In the genomic region with DNA sequence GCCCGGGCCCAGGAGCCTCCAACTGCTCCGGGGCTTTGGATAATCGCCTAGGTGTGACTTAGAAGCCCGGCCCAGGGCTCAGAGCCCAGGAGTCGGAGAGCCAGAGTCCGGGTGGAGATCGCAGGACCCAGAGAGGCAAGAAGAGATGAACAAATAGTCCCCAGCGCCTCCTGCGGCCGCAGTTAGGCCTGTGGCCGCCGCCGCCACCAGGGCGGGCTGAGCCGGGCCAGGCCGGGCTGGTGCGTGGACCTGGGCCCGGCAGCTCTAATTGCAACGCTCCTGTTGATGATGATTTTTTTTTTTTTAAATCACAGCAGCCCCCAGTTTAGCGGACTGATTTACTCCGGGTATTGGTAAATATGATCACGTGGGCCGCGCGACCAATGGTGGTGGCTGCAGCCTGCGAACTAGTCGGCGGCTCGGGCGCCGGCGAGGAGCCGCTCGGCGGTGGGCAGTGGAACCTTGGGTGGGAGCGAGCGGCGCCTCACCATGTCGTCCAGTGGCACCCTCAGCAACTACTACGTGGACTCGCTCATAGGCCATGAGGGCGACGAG, we compare ENCODE assay signal across 8 mouse cellular contexts. TPM values are rescaled to one million over a fixed set of nuclear protein-coding genes. Genes with fewer than 3 reads are reported as not detected.
DNase-seq lines count a peak whose midpoint lies in the region; ATAC-seq and TF ChIP-seq lines count a peak whose summit lies in the region.

Gene Hoxd9, plus strand, starts transcription at position 161 of the 555 bp plus-strand sequence.

- peak; percentile 28 for ATAC-seq in activated CD4-positive, CD25-positive, alpha-beta regulatory T cell, adult 4 months
- peak; percentile 49; the same call in 1 of the 2 replicates for ATAC-seq in intestine, postnatal 0 days

- H3K9ac ChIP-seq in intestine, postnatal 0 days (ENCODE audit: low read depth, low read length) = peak within 1 kb of the TSS; percentile 40; the same call in 1 of the 2 replicates

- no peaks in the 10 kb centered on the region for H3K36me3 ChIP-seq in intestine, postnatal 0 days (ENCODE audit: control insufficient read depth, insufficient read depth)
- H3K36me3 ChIP-seq in midbrain, embryonic 10.5 days = no peaks in the 10 kb centered on the region

- H3K4me3 ChIP-seq in intestine, postnatal 0 days (ENCODE audit: low read depth, low read length) = peak within 1 kb of the TSS; percentile 45
- H3K4me3 ChIP-seq in midbrain, embryonic 10.5 days = peak within 1 kb of the TSS; percentile 44

- 0 out of 2 replicates have a peak, but pooled peaks cover 2% of the 10 kb centered on the region for H3K4me1 ChIP-seq in intestine, postnatal 0 days (replicated peaks; ENCODE audit: control insufficient read depth, insufficient read depth, low read length)
- peaks cover 13% of the 10 kb centered on the region for H3K4me1 ChIP-seq in midbrain, embryonic 10.5 days

- TF ChIP-seq CTCF in intestine, postnatal 0 days (IDR thresholded peaks at IDR 0.05; ENCODE audit: low read depth) = peak; percentile 39; the same call in 1 of the 2 replicates

- H3K27ac ChIP-seq in intestine, postnatal 0 days (ENCODE audit: low read depth, low read length) = no peak within 1 kb of the TSS
- no peak within 1 kb of the TSS for H3K27ac ChIP-seq in midbrain, embryonic 10.5 days (replicated peaks)

- peak within 1 kb of the TSS; percentile 65 for H3K4me2 ChIP-seq in intestine, postnatal 0 days (replicated peaks; ENCODE audit: low read depth)

- peak; percentile 40 for DNase-seq in CD4-positive, CD25-positive, alpha-beta regulatory T cell, adult 2 months (ENCODE audit: low read depth, low spot score)
- peak; percentile 77 for DNase-seq in forelimb bud, embryonic 11.5 days (ENCODE audit: low read depth, low spot score)
- peak; percentile 77 for DNase-seq in midbrain, embryonic 10.5 days (ENCODE audit: low spot score)
- DNase-seq in urinary bladder, postnatal 36 days (ENCODE audit: low spot score in 2 of 2) = peak; percentile 75 to 79
- DNase-seq in thymus, adult 18-20 months = no peak
- DNase-seq in ovary, adult 18-20 months (ENCODE audit: low spot score) = no peak

- H3K27me3 ChIP-seq in intestine, postnatal 0 days (replicated peaks; ENCODE audit: control insufficient read depth, insufficient read depth, low read length) = peaks cover 98% of the 10 kb centered on the region
- H3K27me3 ChIP-seq in midbrain, embryonic 10.5 days (ENCODE audit: low read depth, poor library complexity, severe bottlenecking) = peaks cover 100% of the 10 kb centered on the region

- no peaks in the 10 kb centered on the region for H3K9me3 ChIP-seq in intestine, postnatal 0 days (ENCODE audit: control insufficient read depth)
- no peaks in the 10 kb centered on the region for H3K9me3 ChIP-seq in midbrain, embryonic 10.5 days (replicated peaks)

- WGBS in intestine, postnatal 0 days = under 1% methylated on average over 43 of the region's 43 CpGs
- under 1% methylated on average over 43 of the region's 43 CpGs for WGBS in midbrain, embryonic 10.5 days

RNA-seq across cellular contexts. Expression of gene Hoxd9, which starts in this region (rescaled TPM):
- polyA plus RNA-seq in activated CD4-positive, CD25-positive, alpha-beta regulatory T cell, adult 4 months (2017; shearing (Covaris generic)) = not detected
- 0.64 and 1.6 TPM in 2 replicates for polyA plus RNA-seq in intestine, postnatal 0 days (2015; fragmentation: Nextera tagmentation; extraction: Ambion mirVana)
- polyA plus RNA-seq in midbrain, embryonic 10.5 days (2016; fragmentation: Nextera tagmentation; extraction: Ambion mirVana) = not detected in 2 replicates

Comparison
In these comparisons a context has a peak if more than half of its experiments do, and no peak if none do; other contexts are left out.
1. Peak in ATAC-seq in activated CD4-positive, CD25-positive, alpha-beta regulatory T cell, adult 4 months; RNA of the gene not detected or under 1 TPM.
2. Peak in DNase-seq and H3K4me3 ChIP-seq in midbrain, embryonic 10.5 days; RNA of the gene not detected or under 1 TPM.
3. DNase-seq: peak in CD4-positive, CD25-positive, alpha-beta regulatory T cell, adult 2 months (single experiment), forelimb bud, embryonic 11.5 days (single experiment) and urinary bladder, postnatal 36 days (2 of 2); none in thymus, adult 18-20 months (0 of 2) and ovary, adult 18-20 months (single experiment).